ENCODE assay signal across 8 mouse cellular contexts in the genomic region with DNA sequence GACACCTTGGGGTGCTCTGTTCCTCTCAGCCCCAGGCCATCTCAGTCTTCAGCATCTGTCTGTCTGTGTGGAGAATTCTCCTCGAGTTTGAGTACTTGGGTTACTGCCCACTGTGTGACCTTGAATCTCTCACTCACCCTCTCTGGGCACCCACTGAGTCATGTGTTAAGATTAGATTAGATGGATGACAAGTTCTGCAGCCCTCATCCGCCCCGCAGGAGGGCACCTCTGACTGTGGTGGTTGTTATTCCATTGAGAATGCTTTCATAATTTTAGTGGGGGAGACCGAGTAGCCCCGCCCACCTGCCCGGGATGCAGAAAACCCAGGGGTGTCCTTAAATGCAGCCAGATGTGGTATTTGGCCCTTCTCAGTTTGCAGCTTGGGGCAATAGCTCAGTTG. TPM values are rescaled to one million over a fixed set of nuclear protein-coding genes. Genes with fewer than 3 reads are reported as not detected.
DNase-seq lines count a peak whose midpoint lies in the region; ATAC-seq and TF ChIP-seq lines count a peak whose summit lies in the region.

No protein-coding gene starts in this region.

- TF ChIP-seq CTCF in midbrain, postnatal 0 days (IDR thresholded peaks at IDR 0.05): no peak
- TF ChIP-seq CTCF in hindbrain, postnatal 0 days (IDR thresholded peaks at IDR 0.05; ENCODE audit: low read depth): no peak

- 55% methylated on average over 6 of the region's 6 CpGs for WGBS in midbrain, embryonic 10.5 days
- WGBS in midbrain, postnatal 0 days: 60% methylated on average over 6 of the region's 6 CpGs
- WGBS in hindbrain, postnatal 0 days: 52% methylated on average over 6 of the region's 6 CpGs
- WGBS in stomach, embryonic 15.5 days: 39% methylated on average over 6 of the region's 6 CpGs

- peak overlapping the region; percentile 49 for H3K4me3 ChIP-seq in midbrain, embryonic 10.5 days
- no peak overlapping the region for H3K4me3 ChIP-seq in midbrain, postnatal 0 days (ENCODE audit: low read depth, low read length)
- H3K4me3 ChIP-seq in hindbrain, postnatal 0 days (ENCODE audit: low read length): no peak overlapping the region
- H3K4me3 ChIP-seq in stomach, embryonic 15.5 days (replicated peaks): peak overlapping the region; percentile 36

- H3K4me1 ChIP-seq in midbrain, embryonic 10.5 days: peaks cover 89% of the 10 kb centered on the region
- H3K4me1 ChIP-seq in midbrain, postnatal 0 days (ENCODE audit: insufficient read depth, low read length): peaks cover 6% of the 10 kb centered on the region; the same call in 1 of the 2 replicates
- H3K4me1 ChIP-seq in hindbrain, postnatal 0 days (ENCODE audit: insufficient read depth, low read length): peaks cover 16% of the 10 kb centered on the region
- peaks cover 49% of the 10 kb centered on the region for H3K4me1 ChIP-seq in stomach, embryonic 15.5 days

- H3K36me3 ChIP-seq in midbrain, embryonic 10.5 days: peaks cover 63% of the 10 kb centered on the region
- H3K36me3 ChIP-seq in midbrain, postnatal 0 days (ENCODE audit: insufficient read depth, low read length): peaks cover 27% of the 10 kb centered on the region
- peaks cover 17% of the 10 kb centered on the region; the same call in 1 of the 2 replicates for H3K36me3 ChIP-seq in hindbrain, postnatal 0 days (ENCODE audit: insufficient read depth, low read length)
- peaks cover 25% of the 10 kb centered on the region for H3K36me3 ChIP-seq in stomach, embryonic 15.5 days

- H3K9me3 ChIP-seq in midbrain, embryonic 10.5 days (replicated peaks): no peaks in the 10 kb centered on the region
- no peaks in the 10 kb centered on the region for H3K9me3 ChIP-seq in midbrain, postnatal 0 days (ENCODE audit: low read length)
- H3K9me3 ChIP-seq in hindbrain, postnatal 0 days (ENCODE audit: low read length): no peaks in the 10 kb centered on the region
- no peaks in the 10 kb centered on the region for H3K9me3 ChIP-seq in stomach, embryonic 15.5 days

- H3K4me2 ChIP-seq in midbrain, postnatal 0 days (ENCODE audit: low read depth, low read length, poor library complexity, severe bottlenecking): no peak overlapping the region
- H3K4me2 ChIP-seq in hindbrain, postnatal 0 days (ENCODE audit: low read depth, low read length): 0 out of 2 replicates have a peak overlapping the region, but pooled peaks have one; percentile 5
- H3K4me2 ChIP-seq in stomach, embryonic 15.5 days: peak overlapping the region; percentile 52

- peak; percentile 89 to 95 for DNase-seq in adrenal gland, adult (ENCODE audit: inconsistent age in 2 of 2, low spot score in 1 of 2)
- DNase-seq in adrenal gland, postnatal 4 days (ENCODE audit: low spot score in 2 of 2): no peak
- DNase-seq in midbrain, embryonic 10.5 days (ENCODE audit: low spot score): no peak
- no peak for DNase-seq in midbrain, postnatal 0 days (ENCODE audit: low spot score)
- DNase-seq in hindbrain, postnatal 0 days (ENCODE audit: low spot score): no peak
- DNase-seq in right cerebral cortex, adult 18-20 months: no peak

- peaks cover 69% of the 10 kb centered on the region for H3K27me3 ChIP-seq in midbrain, embryonic 10.5 days (ENCODE audit: low read depth, poor library complexity, severe bottlenecking)
- 0 out of 2 replicates have a peak, but pooled peaks cover 3% of the 10 kb centered on the region for H3K27me3 ChIP-seq in midbrain, postnatal 0 days (ENCODE audit: insufficient read depth, low read length)
- H3K27me3 ChIP-seq in hindbrain, postnatal 0 days (ENCODE audit: insufficient read depth, low read length): no peaks in the 10 kb centered on the region
- no peaks in the 10 kb centered on the region for H3K27me3 ChIP-seq in stomach, embryonic 15.5 days (replicated peaks)

- H3K9ac ChIP-seq in midbrain, postnatal 0 days (replicated peaks; ENCODE audit: low read length, poor library complexity, severe bottlenecking): no peak overlapping the region
- H3K9ac ChIP-seq in hindbrain, postnatal 0 days (replicated peaks; ENCODE audit: low read length): no peak overlapping the region
- H3K9ac ChIP-seq in stomach, embryonic 15.5 days: no peak overlapping the region

- ATAC-seq in midbrain, postnatal 0 days (ENCODE audit: low FRiP score): no peak
- no peak for ATAC-seq in hindbrain, postnatal 0 days
- ATAC-seq in stomach, embryonic 15.5 days (ENCODE audit: insufficient read depth, low FRiP score, low read depth): no peak
- no peak for ATAC-seq in erythroid progenitor cell, adult 5-6 weeks (replicated peaks; ENCODE audit: low FRiP score, poor library complexity, severe bottlenecking)

- peak overlapping the region; percentile 80 for H3K27ac ChIP-seq in midbrain, embryonic 10.5 days (replicated peaks)
- no peak overlapping the region for H3K27ac ChIP-seq in midbrain, postnatal 0 days (ENCODE audit: low read depth, low read length)
- no peak overlapping the region for H3K27ac ChIP-seq in hindbrain, postnatal 0 days
- peak overlapping the region; percentile 52 for H3K27ac ChIP-seq in stomach, embryonic 15.5 days

RNA-seq across cellular contexts. Expression of a gene that starts 4.2 kb away (rescaled TPM):
- 100 to 1,000 TPM; 639 to 647 TPM for total RNA-seq in adrenal gland, postnatal 4 days (2021)
- polyA plus RNA-seq in midbrain, embryonic 10.5 days (2016; fragmentation: Nextera tagmentation; extraction: Ambion mirVana): 334 and 467 TPM in 2 replicates
- total RNA-seq in midbrain, postnatal 0 days (2014; rRNA removed): 539 and 662 TPM in 2 replicates
- 805 and 854 TPM in 2 replicates for polyA plus RNA-seq in midbrain, postnatal 0 days (2015; fragmentation: Nextera tagmentation; extraction: Ambion mirVana)
- 611 and 635 TPM in 2 replicates for total RNA-seq in hindbrain, postnatal 0 days (2014; rRNA removed)
- polyA plus RNA-seq in hindbrain, postnatal 0 days (2015; fragmentation: Nextera tagmentation; extraction: Ambion mirVana): 803 and 834 TPM in 2 replicates
- polyA plus RNA-seq in stomach, embryonic 15.5 days (2015; fragmentation: Nextera tagmentation; extraction: Ambion mirVana): 692 and 697 TPM in 2 replicates
- 103 and 116 TPM in 2 replicates for total RNA-seq in erythroid progenitor cell, adult 5-6 weeks (2015; ENCODE audit: low replicate concordance)
- total RNA-seq in erythroid progenitor cell, adult 5-6 weeks (2017; ENCODE audit: low replicate concordance): 44.2 and 47.5 TPM in 2 replicates

RNA-seq across cellular contexts. Expression of a gene that starts 10.9 kb away (rescaled TPM):
- 10 to 100 TPM; 24.9 to 30.4 TPM for total RNA-seq in adrenal gland, postnatal 4 days (2021)
- polyA plus RNA-seq in midbrain, embryonic 10.5 days (2016; fragmentation: Nextera tagmentation; extraction: Ambion mirVana): 9.7 and 13.5 TPM in 2 replicates
- total RNA-seq in midbrain, postnatal 0 days (2014; rRNA removed): 31.2 and 35.6 TPM in 2 replicates
- polyA plus RNA-seq in midbrain, postnatal 0 days (2015; fragmentation: Nextera tagmentation; extraction: Ambion mirVana): 56.8 and 57.3 TPM in 2 replicates
- 28.8 and 41.8 TPM in 2 replicates for total RNA-seq in hindbrain, postnatal 0 days (2014; rRNA removed)
- 43.7 and 45.5 TPM in 2 replicates for polyA plus RNA-seq in hindbrain, postnatal 0 days (2015; fragmentation: Nextera tagmentation; extraction: Ambion mirVana)
- 28.8 and 35.6 TPM in 2 replicates for polyA plus RNA-seq in stomach, embryonic 15.5 days (2015; fragmentation: Nextera tagmentation; extraction: Ambion mirVana)
- not detected in 2 replicates for total RNA-seq in erythroid progenitor cell, adult 5-6 weeks (2015; ENCODE audit: low replicate concordance)
- total RNA-seq in erythroid progenitor cell, adult 5-6 weeks (2017; ENCODE audit: low replicate concordance): not detected in 2 replicates

RNA-seq across cellular contexts. Expression of a gene that starts 18.5 kb away (rescaled TPM):
- total RNA-seq in adrenal gland, postnatal 4 days (2021): 10 to 100 TPM; 74.2 to 74.4 TPM
- 70.7 and 73.7 TPM in 2 replicates for polyA plus RNA-seq in midbrain, embryonic 10.5 days (2016; fragmentation: Nextera tagmentation; extraction: Ambion mirVana)
- 108 and 130 TPM in 2 replicates for total RNA-seq in midbrain, postnatal 0 days (2014; rRNA removed)
- 107 and 108 TPM in 2 replicates for polyA plus RNA-seq in midbrain, postnatal 0 days (2015; fragmentation: Nextera tagmentation; extraction: Ambion mirVana)
- 121 and 139 TPM in 2 replicates for total RNA-seq in hindbrain, postnatal 0 days (2014; rRNA removed)
- polyA plus RNA-seq in hindbrain, postnatal 0 days (2015; fragmentation: Nextera tagmentation; extraction: Ambion mirVana): 95.6 and 105 TPM in 2 replicates
- polyA plus RNA-seq in stomach, embryonic 15.5 days (2015; fragmentation: Nextera tagmentation; extraction: Ambion mirVana): 113 and 134 TPM in 2 replicates
- 7.2 and 11.3 TPM in 2 replicates for total RNA-seq in erythroid progenitor cell, adult 5-6 weeks (2015; ENCODE audit: low replicate concordance)
- total RNA-seq in erythroid progenitor cell, adult 5-6 weeks (2017; ENCODE audit: low replicate concordance): 8.0 and 11.0 TPM in 2 replicates

RNA-seq across cellular contexts. Expression of a gene that starts 37.4 kb away (rescaled TPM):
- 10 to 100 TPM; 12.8 to 20.2 TPM for total RNA-seq in adrenal gland, postnatal 4 days (2021)
- polyA plus RNA-seq in midbrain, embryonic 10.5 days (2016; fragmentation: Nextera tagmentation; extraction: Ambion mirVana): 6.0 and 8.8 TPM in 2 replicates
- 8.4 and 13.3 TPM in 2 replicates for total RNA-seq in midbrain, postnatal 0 days (2014; rRNA removed)
- polyA plus RNA-seq in midbrain, postnatal 0 days (2015; fragmentation: Nextera tagmentation; extraction: Ambion mirVana): 4.7 and 7.5 TPM in 2 replicates
- 5.3 and 5.4 TPM in 2 replicates for total RNA-seq in hindbrain, postnatal 0 days (2014; rRNA removed)
- 6.2 and 6.6 TPM in 2 replicates for polyA plus RNA-seq in hindbrain, postnatal 0 days (2015; fragmentation: Nextera tagmentation; extraction: Ambion mirVana)
- 31.2 and 42.1 TPM in 2 replicates for polyA plus RNA-seq in stomach, embryonic 15.5 days (2015; fragmentation: Nextera tagmentation; extraction: Ambion mirVana)
- not detected in 2 replicates for total RNA-seq in erythroid progenitor cell, adult 5-6 weeks (2015; ENCODE audit: low replicate concordance)
- 4.1 TPM in 1 of 2 replicates, not detected in the other for total RNA-seq in erythroid progenitor cell, adult 5-6 weeks (2017; ENCODE audit: low replicate concordance)

RNA-seq across cellular contexts. Expression of a gene that starts 39.5 kb away (rescaled TPM):
- total RNA-seq in adrenal gland, postnatal 4 days (2021): 1 to 10 TPM in 1 of 2 experiments, under 1 TPM in 1; 0.67 to 1.2 TPM
- polyA plus RNA-seq in midbrain, embryonic 10.5 days (2016; fragmentation: Nextera tagmentation; extraction: Ambion mirVana): 0.53 and 0.85 TPM in 2 replicates
- total RNA-seq in midbrain, postnatal 0 days (2014; rRNA removed): 0.94 and 2.1 TPM in 2 replicates
- 1.1 and 1.2 TPM in 2 replicates for polyA plus RNA-seq in midbrain, postnatal 0 days (2015; fragmentation: Nextera tagmentation; extraction: Ambion mirVana)
- total RNA-seq in hindbrain, postnatal 0 days (2014; rRNA removed): 2.5 and 9.8 TPM in 2 replicates
- polyA plus RNA-seq in hindbrain, postnatal 0 days (2015; fragmentation: Nextera tagmentation; extraction: Ambion mirVana): 1.2 and 1.9 TPM in 2 replicates
- polyA plus RNA-seq in stomach, embryonic 15.5 days (2015; fragmentation: Nextera tagmentation; extraction: Ambion mirVana): 4.4 and 5.8 TPM in 2 replicates
- 1.4 TPM in 1 of 2 replicates, not detected in the other for total RNA-seq in erythroid progenitor cell, adult 5-6 weeks (2015; ENCODE audit: low replicate concordance)
- 2.6 and 4.9 TPM in 2 replicates for total RNA-seq in erythroid progenitor cell, adult 5-6 weeks (2017; ENCODE audit: low replicate concordance)

Comparison
In these comparisons a context has a peak if more than half of its experiments do, and no peak if none do; other contexts are left out.
1. DNase-seq: peak in adrenal gland, adult (2 of 2); none in adrenal gland, postnatal 4 days (0 of 2), midbrain, embryonic 10.5 days (single experiment), midbrain, postnatal 0 days (single experiment), hindbrain, postnatal 0 days (single experiment) and right cerebral cortex, adult 18-20 months (single experiment).
2. H3K27ac ChIP-seq: peak in midbrain, embryonic 10.5 days (single experiment) and stomach, embryonic 15.5 days (single experiment); none in midbrain, postnatal 0 days (single experiment) and hindbrain, postnatal 0 days (single experiment).
3. H3K4me3 ChIP-seq: peak in midbrain, embryonic 10.5 days (single experiment) and stomach, embryonic 15.5 days (single experiment); none in midbrain, postnatal 0 days (single experiment) and hindbrain, postnatal 0 days (single experiment).
4. RNA of a gene that starts 10.9 kb away (total RNA-seq): 31.2 to 35.6 TPM in midbrain, postnatal 0 days, 24.9 to 30.4 TPM in adrenal gland, postnatal 4 days and 28.8 to 41.8 TPM in hindbrain, postnatal 0 days; not detected in erythroid progenitor cell, adult 5-6 weeks; every median in the first group is over 10 times any median in the second.